Mouse (Mus musculus): ENCODE data around the gene Fbxo21.
A peak's percentile ranks its signal among the peaks of the same experiment; 100 is the strongest.

Fbxo21 gene

GRCm38 (mm10) chr5:117981943-117982342 is 5.4 kb downstream of the Fbxo21 start:
- DNase-seq, result no peak

GRCm38 (mm10) chr5:117986327-117986726 is 9.8 kb downstream of the Fbxo21 start:
- peak; percentile 85 for DNase-seq

GRCm38 (mm10) chr5:117987891-117988290 is 11.4 kb downstream of the Fbxo21 start:
- no peak for DNase-seq

GRCm38 (mm10) chr5:117988367-117988766 is 11.8 kb downstream of the Fbxo21 start:
- DNase-seq, result no peak

GRCm38 (mm10) chr5:117989773-117990172 is 13.2 kb downstream of the Fbxo21 start:
- peak; percentile 66 for DNase-seq

GRCm38 (mm10) chr5:117990957-117991356 is 14.4 kb downstream of the Fbxo21 start:
- DNase-seq, result no peak

- DNase-seq, result no peak
These were observed 17.0 kb downstream of the Fbxo21 start for GRCm38 (mm10) chr5:117993550-117993949.

GRCm38 (mm10) chr5:117995372-117995901 is 18.9 kb downstream of the Fbxo21 start:
- DNase-seq, result peak; percentile 62 to 76

- DNase-seq, result no peak
These were observed 19.4 kb downstream of the Fbxo21 start for GRCm38 (mm10) chr5:117995911-117996310.

GRCm38 (mm10) chr5:117996581-117996980 is 20.1 kb downstream of the Fbxo21 start:
- DNase-seq, result no peak

- DNase-seq, result peak; percentile 61 to 72
These were observed 21.0 kb downstream of the Fbxo21 start for GRCm38 (mm10) chr5:117997434-117997970.

- DNase-seq, result no peak
These were observed 22.5 kb downstream of the Fbxo21 start for GRCm38 (mm10) chr5:117999061-117999460.

GRCm38 (mm10) chr5:117999584-117999983 is 23.1 kb downstream of the Fbxo21 start:
- DNase-seq, result no peak

GRCm38 (mm10) chr5:118002059-118002458 is 25.5 kb downstream of the Fbxo21 start:
- peak in 1 of 2 experiments; percentile 78 for DNase-seq

GRCm38 (mm10) chr5:118004619-118005018 is 28.1 kb downstream of the Fbxo21 start:
- peak in 1 of 2 experiments; percentile 60 for DNase-seq

- peak; percentile 48 to 66 for DNase-seq
These were observed 29.2 kb downstream of the Fbxo21 start for GRCm38 (mm10) chr5:118005728-118006127.

GRCm38 (mm10) chr5:118008344-118008743 is 31.8 kb downstream of the Fbxo21 start:
- DNase-seq, result no peak

- no peak for DNase-seq
These were observed 34.3 kb downstream of the Fbxo21 start for GRCm38 (mm10) chr5:118010872-118011271.

GRCm38 (mm10) chr5:118011796-118012195 is 35.3 kb downstream of the Fbxo21 start:
- DNase-seq, result no peak

GRCm38 (mm10) chr5:118015028-118015427 is 38.5 kb downstream of the Fbxo21 start:
- DNase-seq, result peak; percentile 79 to 85

- DNase-seq, result no peak
These were observed 39.1 kb downstream of the Fbxo21 start for GRCm38 (mm10) chr5:118015669-118016068.

- DNase-seq, result no peak
These were observed 41.0 kb downstream of the Fbxo21 start for GRCm38 (mm10) chr5:118017527-118017926.

- DNase-seq, result no peak
These were observed 43.4 kb downstream of the Fbxo21 start for GRCm38 (mm10) chr5:118019905-118020304.

- DNase-seq, result no peak
These were observed 46.5 kb downstream of the Fbxo21 start for GRCm38 (mm10) chr5:118023053-118023452.

- no peak for DNase-seq
These were observed 49.4 kb downstream of the Fbxo21 start for GRCm38 (mm10) chr5:118025880-118026279.
